Mouse (Mus musculus): ENCODE measurements around the gene Lancl3. TPM values are rescaled to one million over a fixed set of nuclear protein-coding genes. Genes with fewer than 3 reads are reported as not detected.

The Lancl3 gene
- polyA plus RNA-seq, 1 experiment from 2014 or later, result 0.17 TPM

- Histone ChIP-seq H3K27ac (replicated peaks; ENCODE audit: low read depth, low read length) (no peak overlapping the region), H3K4me2 (ENCODE audit: low read depth, severe bottlenecking) (no peak overlapping the region), H3K9me3 (ENCODE audit: control insufficient read depth, low read length) (no peaks in the 10 kb centered on the region), H3K36me3 (ENCODE audit: control insufficient read depth, insufficient read depth, low read length) (no peaks in the 10 kb centered on the region), H3K4me1 (ENCODE audit: control insufficient read depth, insufficient read depth, low read length) (no peaks in the 10 kb centered on the region), H3K9ac (ENCODE audit: low read length) (no peak overlapping the region), H3K4me3 (ENCODE audit: low read depth, low read length) (no peak overlapping the region), H3K27me3 (ENCODE audit: control insufficient read depth, insufficient read depth, low read length) (no peaks in the 10 kb centered on the region)
- no peak for ATAC-seq (ENCODE audit: insufficient number of reproducible peaks, low FRiP score, low TSS enrichment, low read depth)
- DNase-seq (ENCODE audit: low spot score), result no peak
- WGBS, result 64% methylated on average over 5 of the region's 5 CpGs
Measured at GRCm38 (mm10) chrX:9248911-9249310, 49.2 kb downstream of the Lancl3 start.

GRCm38 (mm10) chrX:9253990-9254389 is 54.3 kb downstream of the Lancl3 start:
- H3K4me3 ChIP-seq (ENCODE audit: low read depth, low read length), result no peak overlapping the region
- no peak overlapping the region for H3K9ac ChIP-seq (ENCODE audit: low read length)
- no peak overlapping the region for H3K4me2 ChIP-seq (ENCODE audit: low read depth, severe bottlenecking)
- 78% methylated on average over 10 of the region's 10 CpGs for WGBS
- H3K36me3 ChIP-seq (ENCODE audit: control insufficient read depth, insufficient read depth, low read length), result no peaks in the 10 kb centered on the region
- ATAC-seq (ENCODE audit: insufficient number of reproducible peaks, low FRiP score, low TSS enrichment, low read depth) (no peak), DNase-seq (ENCODE audit: low spot score) (no peak)
- no peak overlapping the region for H3K27ac ChIP-seq (replicated peaks; ENCODE audit: low read depth, low read length)
- no peaks in the 10 kb centered on the region for H3K27me3 ChIP-seq (ENCODE audit: control insufficient read depth, insufficient read depth, low read length)
- no peaks in the 10 kb centered on the region for H3K9me3 ChIP-seq (ENCODE audit: control insufficient read depth, low read length)
- H3K4me1 ChIP-seq (ENCODE audit: control insufficient read depth, insufficient read depth, low read length), result no peaks in the 10 kb centered on the region

GRCm38 (mm10) chrX:9254901-9255300 is 55.2 kb downstream of the Lancl3 start:
- Histone ChIP-seq H3K36me3 (ENCODE audit: control insufficient read depth, insufficient read depth, low read length) (no peaks in the 10 kb centered on the region), H3K4me3 (ENCODE audit: low read depth, low read length) (no peak overlapping the region), H3K9ac (ENCODE audit: low read length) (no peak overlapping the region), H3K27ac (replicated peaks; ENCODE audit: low read depth, low read length) (no peak overlapping the region), H3K9me3 (ENCODE audit: control insufficient read depth, low read length) (no peaks in the 10 kb centered on the region), H3K4me2 (ENCODE audit: low read depth, severe bottlenecking) (no peak overlapping the region), H3K27me3 (ENCODE audit: control insufficient read depth, insufficient read depth, low read length) (no peaks in the 10 kb centered on the region), H3K4me1 (ENCODE audit: control insufficient read depth, insufficient read depth, low read length) (no peaks in the 10 kb centered on the region)
- WGBS, result 86% methylated on average over 3 of the region's 3 CpGs
- DNase-seq (ENCODE audit: low spot score) (no peak), ATAC-seq (ENCODE audit: insufficient number of reproducible peaks, low FRiP score, low TSS enrichment, low read depth) (no peak)

GRCm38 (mm10) chrX:9256766-9257165 is 57.1 kb downstream of the Lancl3 start, which contains the start of gene Gm14862:
Gene Gm14862, minus strand, starts transcription at chrX:9256899.
- H3K27me3 ChIP-seq (ENCODE audit: control insufficient read depth, insufficient read depth, low read length), result no peaks in the 10 kb centered on the region
- H3K4me3 ChIP-seq (ENCODE audit: low read depth, low read length), result no peak within 1 kb of the TSS
- no peaks in the 10 kb centered on the region for H3K36me3 ChIP-seq (ENCODE audit: control insufficient read depth, insufficient read depth, low read length)
- H3K9ac ChIP-seq (ENCODE audit: low read length), result no peak within 1 kb of the TSS
- WGBS, result 83% methylated on average over 5 of the region's 5 CpGs
- no peak within 1 kb of the TSS for H3K4me2 ChIP-seq (ENCODE audit: low read depth, severe bottlenecking)
- no peak within 1 kb of the TSS for H3K27ac ChIP-seq (replicated peaks; ENCODE audit: low read depth, low read length)
- ATAC-seq (ENCODE audit: insufficient number of reproducible peaks, low FRiP score, low TSS enrichment, low read depth) (no peak), DNase-seq (ENCODE audit: low spot score) (no peak)
- no peaks in the 10 kb centered on the region for H3K4me1 ChIP-seq (ENCODE audit: control insufficient read depth, insufficient read depth, low read length)
- H3K9me3 ChIP-seq (ENCODE audit: control insufficient read depth, low read length), result no peaks in the 10 kb centered on the region

- no peaks in the 10 kb centered on the region for H3K9me3 ChIP-seq (ENCODE audit: control insufficient read depth, low read length)
- whole genome bisulfite sequencing, result 92% methylated on average over 7 of the region's 7 CpGs
Measured at GRCm38 (mm10) chrX:9257831-9258230, 58.1 kb downstream of the Lancl3 start.

GRCm38 (mm10) chrX:9259267-9259666 is 59.6 kb downstream of the Lancl3 start:
- Histone ChIP-seq H3K4me1 (ENCODE audit: control insufficient read depth, insufficient read depth, low read length) (no peaks in the 10 kb centered on the region), H3K4me3 (ENCODE audit: low read depth, low read length) (no peak overlapping the region), H3K9ac (ENCODE audit: low read length) (no peak overlapping the region), H3K36me3 (ENCODE audit: control insufficient read depth, insufficient read depth, low read length) (no peaks in the 10 kb centered on the region), H3K9me3 (ENCODE audit: control insufficient read depth, low read length) (no peaks in the 10 kb centered on the region), H3K27me3 (ENCODE audit: control insufficient read depth, insufficient read depth, low read length) (no peaks in the 10 kb centered on the region), H3K27ac (replicated peaks; ENCODE audit: low read depth, low read length) (no peak overlapping the region), H3K4me2 (ENCODE audit: low read depth, severe bottlenecking) (no peak overlapping the region)
- DNase-seq (ENCODE audit: low spot score) (no peak), ATAC-seq (ENCODE audit: insufficient number of reproducible peaks, low FRiP score, low TSS enrichment, low read depth) (no peak)
- 84% methylated on average over 1 of the region's 1 CpGs for WGBS

More at GRCm38 (mm10) chrX:9257831-9258230, 58.1 kb downstream of the Lancl3 start:
- Histone ChIP-seq H3K4me3 (ENCODE audit: low read depth, low read length) (no peak overlapping the region), H3K4me1 (ENCODE audit: control insufficient read depth, insufficient read depth, low read length) (no peaks in the 10 kb centered on the region), H3K4me2 (ENCODE audit: low read depth, severe bottlenecking) (no peak overlapping the region), H3K27me3 (ENCODE audit: control insufficient read depth, insufficient read depth, low read length) (no peaks in the 10 kb centered on the region), H3K9ac (ENCODE audit: low read length) (no peak overlapping the region), H3K27ac (replicated peaks; ENCODE audit: low read depth, low read length) (no peak overlapping the region), H3K36me3 (ENCODE audit: control insufficient read depth, insufficient read depth, low read length) (no peaks in the 10 kb centered on the region)
- DNase-seq (ENCODE audit: low spot score) (no peak), ATAC-seq (ENCODE audit: insufficient number of reproducible peaks, low FRiP score, low TSS enrichment, low read depth) (no peak)

GRCm38 (mm10) chrX:9271112-9271511 is 71.4 kb downstream of the Lancl3 start:
- Histone ChIP-seq H3K4me2 (ENCODE audit: low read depth, severe bottlenecking) (no peak overlapping the region), H3K27ac (replicated peaks; ENCODE audit: low read depth, low read length) (no peak overlapping the region), H3K9me3 (ENCODE audit: control insufficient read depth, low read length) (no peaks in the 10 kb centered on the region), H3K27me3 (ENCODE audit: control insufficient read depth, insufficient read depth, low read length) (0 out of 2 replicates have a peak, but pooled peaks cover 3% of the 10 kb centered on the region), H3K36me3 (ENCODE audit: control insufficient read depth, insufficient read depth, low read length) (no peaks in the 10 kb centered on the region), H3K9ac (ENCODE audit: low read length) (no peak overlapping the region), H3K4me1 (ENCODE audit: control insufficient read depth, insufficient read depth, low read length) (no peaks in the 10 kb centered on the region), H3K4me3 (ENCODE audit: low read depth, low read length) (no peak overlapping the region)
- WGBS, result 76% methylated on average over 3 of the region's 3 CpGs
- DNase-seq (ENCODE audit: low spot score) (no peak), ATAC-seq (ENCODE audit: insufficient number of reproducible peaks, low FRiP score, low TSS enrichment, low read depth) (no peak)

- WGBS, result 32% methylated on average over 8 of the region's 8 CpGs
- H3K27me3 ChIP-seq (ENCODE audit: control insufficient read depth, insufficient read depth, low read length), result 0 out of 2 replicates have a peak, but pooled peaks cover 3% of the 10 kb centered on the region
- DNase-seq (ENCODE audit: low spot score) (no peak), ATAC-seq (ENCODE audit: insufficient number of reproducible peaks, low FRiP score, low TSS enrichment, low read depth) (no peak)
- H3K4me2 ChIP-seq (ENCODE audit: low read depth, severe bottlenecking), result peak overlapping the region; percentile 25; the same call in 1 of the 2 replicates
- H3K27ac ChIP-seq (replicated peaks; ENCODE audit: low read depth, low read length), result no peak overlapping the region
- H3K4me3 ChIP-seq (ENCODE audit: low read depth, low read length), result peak overlapping the region; percentile 45
- H3K9me3 ChIP-seq (ENCODE audit: control insufficient read depth, low read length), result no peaks in the 10 kb centered on the region
- H3K36me3 ChIP-seq (ENCODE audit: control insufficient read depth, insufficient read depth, low read length), result no peaks in the 10 kb centered on the region
- H3K4me1 ChIP-seq (ENCODE audit: control insufficient read depth, insufficient read depth, low read length), result no peaks in the 10 kb centered on the region
- H3K9ac ChIP-seq (ENCODE audit: low read length), result peak overlapping the region; percentile 7; the same call in 1 of the 2 replicates
Measured at GRCm38 (mm10) chrX:9271947-9272459, 72.3 kb downstream of the Lancl3 start.

Measured in limb, embryonic 11.5 days (tissue).